Mouse (Mus musculus) heart, embryonic 16.5 days (tissue): ENCODE measurements around the gene Btbd9. TPM values are rescaled to one million over a fixed set of nuclear protein-coding genes. Genes with fewer than 3 reads are reported as not detected.

Experiments
- ATAC-seq: fragments of 200-750 bp; cut with Nextera tagmentation; replicated peaks from 2 replicates; pipeline ENCODE4 v1.8.0; 2017; ENCODE audit warnings: moderate number of reproducible peaks; ENCODE audit not compliant: insufficient read depth, low FRiP score; ENCODE audit errors: extremely low read depth
- H3K27ac ChIP-seq: fragments of 300-500 bp; sonication (generic); 2 replicates; pipeline ENCODE4 v1.5.1; 2014; ENCODE audit warnings: mild to moderate bottlenecking, low read length, control low read depth, moderate library complexity
- H3K27me3 ChIP-seq: fragments of 300-500 bp; sonication (generic); 2 replicates; pipeline ENCODE4 v1.6.1; 2014; ENCODE audit warnings: low read length, mixed read lengths; ENCODE audit not compliant: control insufficient read depth, insufficient read depth
- H3K36me3 ChIP-seq: fragments of 300-500 bp; sonication (generic); 2 replicates; pipeline ENCODE4 v1.6.1; 2014; ENCODE audit not compliant: control insufficient read depth, insufficient read depth
- H3K4me1 ChIP-seq: fragments of 300-500 bp; sonication (generic); 2 replicates; pipeline ENCODE4 v1.6.1; 2014; ENCODE audit warnings: low read length, mixed read lengths; ENCODE audit not compliant: control insufficient read depth, insufficient read depth
- H3K4me2 ChIP-seq: fragments of 300-500 bp; sonication (generic); 2 replicates; pipeline ENCODE4 v1.6.1; 2014; ENCODE audit warnings: low read depth, mild to moderate bottlenecking, control low read depth, low read length
- H3K4me3 ChIP-seq: fragments of 300-500 bp; sonication (generic); 2 replicates; pipeline ENCODE4 v1.5.1; 2014; ENCODE audit warnings: mild to moderate bottlenecking, control low read depth, low read length
- H3K9ac ChIP-seq: fragments of 300-500 bp; sonication (generic); 2 replicates; pipeline ENCODE4 v1.6.1; 2014; ENCODE audit warnings: low read length, control low read depth
- H3K9me3 ChIP-seq: fragments of 300-500 bp; sonication (generic); replicated peaks from 2 replicates; pipeline ENCODE4 v1.6.1; 2016; ENCODE audit warnings: low read length; ENCODE audit not compliant: control insufficient read depth
- WGBS: fragments of 180-500 bp; shearing (Covaris S2); extraction: QIAGEN DNeasy Blood & Tissue Kit; methylation state at CpG from one replicate; pipeline ENCODE4 v1.1.7; 2014; 5-methylcytosine and 5-hydroxymethylcytosine counted together
- polyA plus RNA-seq: library from polyadenylated mRNA; unstranded; fragments of >200 nt; fragmentation: Nextera tagmentation; extraction: Ambion mirVana; gene quantifications from 2 replicates; pipeline ENCODE4 v1.2.1, GENCODE M21; 2015

The Btbd9 gene
- polyA plus RNA-seq, 1 experiment from 2014 or later = 38.9 TPM

DNA sequence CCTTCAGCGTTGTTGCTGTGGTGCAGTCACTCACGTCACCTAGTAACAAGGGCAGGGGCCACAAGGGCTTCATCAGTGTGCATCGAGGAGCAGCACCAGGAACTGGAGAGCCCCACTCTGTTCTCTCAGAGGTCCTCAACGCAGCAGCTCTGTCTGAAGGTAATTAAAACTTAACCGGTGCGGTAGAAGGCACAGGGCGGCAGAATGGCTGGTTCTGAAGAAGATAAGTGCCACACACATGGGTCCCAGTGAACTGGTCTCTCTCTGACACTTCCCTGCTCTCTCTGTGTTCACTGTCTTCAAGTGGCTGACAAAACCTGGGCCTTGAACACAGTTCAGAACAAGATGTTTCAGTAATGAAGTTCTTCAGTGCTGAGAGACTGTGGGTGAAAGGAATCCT, 239.5 kb downstream of the Btbd9 start:
- Histone ChIP-seq H3K9me3 (no peaks in the 10 kb centered on the region), H3K9ac (no peak overlapping the region), H3K4me3 (no peak overlapping the region), H3K4me2 (no peak overlapping the region), H3K27me3 (no peaks in the 10 kb centered on the region), H3K36me3 (no peaks in the 10 kb centered on the region), H3K4me1 (no peaks in the 10 kb centered on the region), H3K27ac (no peak overlapping the region)
- no peak for ATAC-seq
- WGBS = 51% methylated on average over 7 of the region's 7 CpGs

DNA sequence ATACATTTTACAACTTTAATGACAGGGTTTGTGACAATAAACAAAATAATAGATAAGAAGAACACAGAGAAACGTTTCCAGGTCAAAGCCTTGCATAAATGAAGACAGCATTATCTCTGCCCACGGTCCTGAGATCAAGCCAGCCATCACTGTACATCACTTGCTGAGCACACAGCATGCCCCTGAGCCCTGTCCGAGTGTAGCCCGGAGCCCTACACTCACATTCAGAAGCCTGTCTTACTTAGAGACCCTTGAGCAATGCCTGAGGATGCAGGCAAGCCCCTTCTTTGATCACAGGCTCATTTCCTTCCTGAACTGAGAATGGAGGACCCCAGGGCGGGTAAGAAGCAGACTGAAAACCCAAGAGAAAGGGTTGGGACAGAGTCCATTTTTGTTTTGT, 240.0 kb downstream of the Btbd9 start:
- no peaks in the 10 kb centered on the region for H3K9me3 ChIP-seq
- H3K36me3 ChIP-seq = no peaks in the 10 kb centered on the region
- H3K4me3 ChIP-seq = no peak overlapping the region
- no peaks in the 10 kb centered on the region for H3K4me1 ChIP-seq
- no peak overlapping the region for H3K4me2 ChIP-seq
- no peaks in the 10 kb centered on the region for H3K27me3 ChIP-seq
- H3K9ac ChIP-seq = no peak overlapping the region
- 50% methylated on average over 5 of the region's 5 CpGs for WGBS
- no peak overlapping the region for H3K27ac ChIP-seq
- no peak for ATAC-seq

DNA sequence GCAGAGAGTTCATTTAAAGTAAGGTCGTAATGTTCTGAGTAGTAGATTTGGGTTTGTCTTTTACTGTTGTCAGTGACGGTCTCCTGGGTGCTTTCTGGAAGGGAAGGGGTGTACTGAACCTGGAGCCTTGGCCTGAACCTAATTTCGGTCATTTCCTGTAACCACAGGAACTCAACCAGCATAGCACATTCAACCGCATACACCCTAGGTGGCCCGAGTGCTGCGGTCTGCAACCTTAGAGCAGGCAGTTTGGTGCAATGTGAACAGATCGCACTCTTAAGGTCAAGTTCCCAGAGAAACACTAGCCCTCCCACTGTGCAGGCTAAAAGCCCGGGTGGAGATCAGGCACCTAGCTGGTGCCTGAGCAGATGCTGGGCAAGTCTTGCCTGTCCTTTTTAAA, 240.5 kb downstream of the Btbd9 start:
- WGBS = 60% methylated on average over 8 of the region's 8 CpGs
- H3K4me3 ChIP-seq = no peak overlapping the region
- no peaks in the 10 kb centered on the region for H3K27me3 ChIP-seq
- no peaks in the 10 kb centered on the region for H3K9me3 ChIP-seq
- H3K9ac ChIP-seq = no peak overlapping the region
- no peak overlapping the region for H3K4me2 ChIP-seq
- H3K27ac ChIP-seq = no peak overlapping the region
- H3K36me3 ChIP-seq = no peaks in the 10 kb centered on the region
- no peaks in the 10 kb centered on the region for H3K4me1 ChIP-seq
- ATAC-seq = no peak

DNA sequence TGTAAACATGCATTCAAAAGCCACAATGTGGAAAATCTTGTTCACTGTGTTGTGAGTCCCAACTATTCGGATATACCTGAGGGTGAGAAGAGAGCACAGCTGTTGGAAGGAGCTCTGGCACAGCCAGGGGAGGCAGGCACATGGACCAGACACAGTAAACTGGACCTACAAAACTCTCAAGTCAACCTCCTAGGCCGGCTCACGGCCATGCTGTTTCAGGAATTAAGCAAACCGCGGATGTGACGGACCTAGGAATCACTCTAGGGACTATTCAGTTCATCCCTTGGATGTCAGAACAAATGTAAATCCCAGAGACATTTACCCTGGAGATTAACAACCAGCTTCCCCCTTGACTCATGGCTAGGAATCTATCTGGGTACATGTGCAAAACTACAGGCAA, 242.0 kb downstream of the Btbd9 start:
- no peaks in the 10 kb centered on the region for H3K4me1 ChIP-seq
- H3K9me3 ChIP-seq = no peaks in the 10 kb centered on the region

DNA sequence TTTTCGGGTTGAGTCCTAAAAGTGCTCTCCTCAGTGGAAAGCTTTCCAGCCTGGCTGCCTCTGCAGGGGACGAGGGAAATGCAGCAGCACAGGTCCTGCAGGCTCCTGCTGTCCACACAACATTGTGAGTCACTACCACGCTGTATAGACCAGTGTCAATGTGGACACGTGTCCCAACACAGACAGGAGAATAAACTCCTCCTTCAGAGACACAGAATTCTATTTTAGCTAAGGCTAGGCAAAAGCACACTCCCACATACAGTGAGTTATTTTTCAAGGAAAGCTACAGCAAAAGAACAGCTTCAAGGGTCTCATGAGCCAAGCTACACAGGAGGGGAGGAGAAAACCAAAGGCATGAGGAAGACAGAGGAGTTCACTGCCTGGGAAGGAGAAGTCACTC, 243.2 kb downstream of the Btbd9 start:
- ATAC-seq = no peak
- no peaks in the 10 kb centered on the region for H3K9me3 ChIP-seq
- 74% methylated on average over 4 of the region's 4 CpGs for whole genome bisulfite sequencing

More for the DNA sequence above, 242.0 kb downstream of the Btbd9 start:
- ATAC-seq = no peak
- 97% methylated on average over 6 of the region's 6 CpGs for WGBS
- Histone ChIP-seq H3K4me2 (no peak overlapping the region), H3K27me3 (no peaks in the 10 kb centered on the region), H3K27ac (no peak overlapping the region), H3K36me3 (no peaks in the 10 kb centered on the region), H3K9ac (no peak overlapping the region), H3K4me3 (no peak overlapping the region)

DNA sequence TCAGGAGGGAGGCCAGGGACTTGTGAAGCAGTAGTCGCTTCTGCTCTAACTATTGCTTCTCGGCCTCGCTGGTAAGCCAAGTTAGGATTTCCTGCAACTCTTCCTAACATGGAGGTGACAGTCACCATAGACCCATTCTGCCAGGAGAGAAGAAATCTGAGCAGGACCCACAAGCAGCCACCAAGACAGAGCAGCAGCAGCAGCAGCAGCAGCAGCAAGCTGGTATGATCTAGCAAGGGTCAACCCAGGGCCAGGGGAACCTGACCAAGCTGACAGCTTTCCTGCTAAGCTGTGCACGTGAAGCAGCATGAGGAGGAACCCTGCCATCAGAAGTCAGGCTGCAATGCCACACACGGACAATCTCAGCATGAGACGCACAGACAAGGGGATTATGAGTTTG, 244.9 kb downstream of the Btbd9 start:
- Histone ChIP-seq H3K36me3 (no peaks in the 10 kb centered on the region), H3K9ac (no peak overlapping the region), H3K4me1 (no peaks in the 10 kb centered on the region), H3K4me3 (no peak overlapping the region), H3K9me3 (no peaks in the 10 kb centered on the region), H3K27ac (no peak overlapping the region), H3K27me3 (no peaks in the 10 kb centered on the region), H3K4me2 (no peak overlapping the region)
- WGBS = 73% methylated on average over 6 of the region's 6 CpGs
- ATAC-seq = no peak

More for the DNA sequence above, 243.2 kb downstream of the Btbd9 start:
- Histone ChIP-seq H3K4me3 (no peak overlapping the region), H3K9ac (no peak overlapping the region), H3K27me3 (no peaks in the 10 kb centered on the region), H3K4me2 (no peak overlapping the region), H3K36me3 (no peaks in the 10 kb centered on the region), H3K27ac (no peak overlapping the region), H3K4me1 (no peaks in the 10 kb centered on the region)

DNA sequence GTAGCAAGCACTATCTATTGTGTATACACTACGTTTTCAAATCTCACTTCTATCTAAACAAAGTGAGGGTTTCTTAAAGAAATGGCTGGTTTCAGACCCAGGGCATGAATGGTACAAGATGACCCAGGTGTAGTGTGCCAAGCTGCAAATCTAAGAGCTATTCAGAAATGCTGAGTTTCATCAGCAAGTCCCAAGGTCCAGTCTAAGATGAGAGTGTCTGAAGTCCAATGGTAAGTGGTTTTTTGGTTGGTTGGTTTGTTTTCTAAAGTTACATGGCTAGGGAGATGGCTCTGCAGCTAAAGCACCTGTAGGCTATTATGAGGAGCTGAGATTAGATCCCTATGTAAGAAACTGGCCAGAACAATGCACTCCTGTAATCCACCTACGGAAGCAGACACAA, 246.8 kb downstream of the Btbd9 start:
- no peak for ATAC-seq
- WGBS = 83% methylated on average over 2 of the region's 2 CpGs
- no peak overlapping the region for H3K4me2 ChIP-seq

DNA sequence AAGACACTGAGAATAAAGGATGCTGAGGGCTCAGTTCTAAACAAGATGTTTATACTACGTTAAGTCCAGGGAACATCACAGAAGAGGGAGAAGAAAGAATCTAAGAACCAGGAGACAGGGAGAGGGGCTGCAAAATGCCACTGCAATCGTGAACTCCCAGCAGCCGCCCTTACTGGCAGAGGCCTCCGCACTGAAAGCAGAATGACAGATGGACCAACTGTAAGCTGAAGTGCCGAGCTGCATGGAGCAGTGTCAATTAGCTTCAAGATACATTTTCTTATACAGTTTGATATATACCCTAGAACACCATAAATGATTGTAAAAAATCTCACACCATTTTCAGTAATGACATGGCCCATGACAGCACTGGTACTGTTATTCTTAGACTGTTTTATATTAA, 247.4 kb downstream of the Btbd9 start:
- no peaks in the 10 kb centered on the region for H3K9me3 ChIP-seq
- no peak for ATAC-seq
- no peaks in the 10 kb centered on the region for H3K36me3 ChIP-seq
- WGBS = 73% methylated on average over 5 of the region's 5 CpGs
- no peak overlapping the region for H3K4me2 ChIP-seq
- H3K27ac ChIP-seq = no peak overlapping the region
- H3K4me3 ChIP-seq = no peak overlapping the region
- H3K4me1 ChIP-seq = no peaks in the 10 kb centered on the region
- no peak overlapping the region for H3K9ac ChIP-seq
- H3K27me3 ChIP-seq = no peaks in the 10 kb centered on the region

More for the DNA sequence above, 246.8 kb downstream of the Btbd9 start:
- Histone ChIP-seq H3K4me3 (no peak overlapping the region), H3K9ac (no peak overlapping the region), H3K27ac (no peak overlapping the region), H3K27me3 (no peaks in the 10 kb centered on the region), H3K36me3 (no peaks in the 10 kb centered on the region), H3K4me1 (no peaks in the 10 kb centered on the region), H3K9me3 (no peaks in the 10 kb centered on the region)

DNA sequence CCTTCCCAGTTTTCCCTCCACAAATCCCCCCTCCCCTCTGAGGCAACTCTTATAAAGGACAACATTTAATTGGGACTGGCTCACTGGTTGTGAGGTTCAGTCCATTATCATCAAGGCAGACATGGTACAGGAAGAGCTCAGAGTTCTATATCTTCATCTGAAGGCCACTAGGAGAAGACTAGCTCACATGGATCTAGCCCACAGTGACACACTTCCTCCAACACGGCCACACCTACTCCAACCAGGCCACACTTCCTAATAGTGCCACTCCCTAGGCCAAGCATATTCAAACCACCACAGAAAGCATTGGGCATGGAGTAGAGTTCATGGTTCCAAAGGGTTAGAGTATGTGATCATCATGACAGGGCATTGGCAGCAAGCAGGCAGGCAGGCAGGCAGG, 249.4 kb downstream of the Btbd9 start:
- Histone ChIP-seq H3K4me2 (no peak overlapping the region), H3K36me3 (no peaks in the 10 kb centered on the region), H3K27me3 (no peaks in the 10 kb centered on the region), H3K9ac (no peak overlapping the region), H3K27ac (no peak overlapping the region), H3K4me1 (no peaks in the 10 kb centered on the region), H3K9me3 (no peaks in the 10 kb centered on the region), H3K4me3 (no peak overlapping the region)
- 77% methylated on average over 1 of the region's 1 CpGs for WGBS
- no peak for ATAC-seq

DNA sequence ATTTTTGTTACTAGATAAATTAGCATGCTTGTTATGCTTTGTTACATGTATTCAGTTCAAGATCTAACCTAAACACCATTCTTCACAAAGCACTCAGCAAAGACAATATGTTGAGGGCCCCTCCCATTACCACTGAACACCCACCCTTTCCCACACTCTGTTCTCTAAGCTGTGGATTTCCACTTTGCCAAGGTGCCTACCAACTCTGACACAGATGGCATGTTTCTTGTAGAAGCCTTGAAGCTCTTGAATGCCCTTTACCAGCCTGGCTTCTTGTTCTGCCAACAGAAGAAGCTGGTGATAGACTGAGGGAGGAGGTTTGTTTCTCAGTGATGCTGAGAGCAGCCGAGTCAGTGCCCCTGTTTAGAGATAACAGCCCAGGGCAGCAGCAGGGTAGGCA, 256.0 kb downstream of the Btbd9 start:
- Histone ChIP-seq H3K4me3 (no peak overlapping the region), H3K9ac (no peak overlapping the region), H3K27me3 (no peaks in the 10 kb centered on the region), H3K4me2 (no peak overlapping the region), H3K36me3 (no peaks in the 10 kb centered on the region), H3K9me3 (no peaks in the 10 kb centered on the region), H3K4me1 (no peaks in the 10 kb centered on the region), H3K27ac (no peak overlapping the region)
- ATAC-seq = no peak
- 31% methylated on average over 1 of the region's 1 CpGs for WGBS
